Mouse (Mus musculus) sigmoid colon, adult 10 weeks (tissue): ENCODE measurements around the gene Clba1. TPM values are rescaled to one million over a fixed set of nuclear protein-coding genes. Genes with fewer than 3 reads are reported as not detected.

Source experiments
- polyA plus RNA-seq: library from polyadenylated mRNA; stranded (reverse); fragments of 350-450 nt; fragmentation: Illumina TruSeq; extraction: RNeasy Lipid Tissue Mini Kit (QIAGEN cat#74804); gene quantifications from one replicate; pipeline ENCODE4 v1.2.3, GENCODE M21; 2014; ENCODE audit warnings: low read depth, low replicate concordance

Gene Clba1
- 0.28 TPM for polyA plus RNA-seq

DNA sequence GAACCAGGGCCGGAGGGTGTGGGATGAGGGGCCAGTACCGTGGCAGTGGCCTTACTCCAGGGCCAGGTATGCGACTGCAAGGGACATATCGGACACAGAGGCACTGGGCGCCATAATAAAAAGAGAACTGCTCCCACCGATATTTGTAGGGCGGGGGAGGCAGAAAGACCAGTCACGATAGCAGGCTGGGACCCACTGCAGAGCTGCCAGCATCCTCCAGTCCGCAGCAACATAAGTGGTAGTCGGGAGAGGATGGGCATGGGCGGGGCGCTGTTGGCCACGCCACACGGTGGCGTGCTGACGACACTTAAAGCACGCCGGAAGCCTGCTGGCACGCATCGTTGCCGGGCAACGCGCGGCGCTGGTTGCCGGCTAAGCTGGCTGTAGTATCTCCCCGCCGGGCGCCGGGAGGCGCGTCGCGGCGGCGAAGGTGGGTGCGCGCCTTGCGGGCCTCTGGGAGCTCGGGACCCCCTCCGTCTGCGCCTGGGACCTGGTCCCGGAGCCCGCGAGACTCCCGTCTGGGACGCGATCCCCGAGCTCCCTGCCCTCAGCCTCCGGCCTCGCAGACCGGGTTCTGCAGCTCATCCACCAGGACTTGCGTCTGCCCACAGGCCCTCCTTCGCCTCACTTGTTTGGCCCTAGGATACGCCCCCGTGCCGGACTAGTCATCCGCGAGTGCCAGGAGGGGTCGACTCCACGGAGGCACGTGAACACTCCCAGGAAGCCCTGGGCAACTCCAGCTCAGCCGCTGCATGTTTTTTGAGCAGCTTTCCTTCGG, at the start of gene Clba1:
Gene Clba1, plus strand, starts transcription at position 351 of the 778 bp plus-strand sequence.

DNA sequence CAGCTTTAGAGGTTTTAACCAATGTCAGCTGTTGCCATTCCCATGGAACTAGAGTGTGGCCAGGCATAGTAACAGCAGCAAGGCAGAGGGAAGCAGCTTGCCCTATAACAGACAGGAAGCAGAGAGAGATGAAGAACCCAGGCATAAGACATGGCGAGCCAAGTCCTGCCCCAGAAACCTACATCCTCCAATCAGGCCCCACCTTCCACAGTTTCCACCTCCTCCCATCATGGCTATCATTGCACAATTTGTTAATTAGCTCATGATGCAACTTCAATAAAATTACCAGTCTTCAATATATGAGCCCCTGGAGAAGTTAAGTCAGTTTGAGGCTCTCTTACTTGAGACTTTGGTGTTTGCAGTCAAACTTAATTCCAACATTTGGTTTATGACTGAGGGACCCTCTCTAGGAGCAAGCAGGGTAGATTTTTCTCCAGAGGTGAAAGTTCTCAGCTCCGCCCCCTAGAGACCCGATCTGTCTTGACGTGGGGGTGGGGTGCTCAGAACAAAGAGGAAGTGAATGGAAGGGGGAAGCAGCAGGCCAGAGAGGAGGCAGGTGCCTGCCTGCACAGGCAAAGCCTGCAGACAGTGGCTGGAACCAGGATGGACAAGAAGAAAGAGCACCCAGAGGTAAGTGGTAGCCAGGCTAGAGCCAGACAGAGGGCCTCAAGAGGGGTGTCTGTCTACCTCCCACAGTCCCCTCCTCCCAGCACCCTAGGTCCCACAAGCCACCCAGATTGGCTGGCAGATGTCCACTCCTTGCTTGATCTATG, 48.4 kb upstream of the Clba1 start, which contains the start of gene Pld4:
Gene Pld4, plus strand, starts transcription at position 502 of the 773 bp plus-strand sequence.

DNA sequence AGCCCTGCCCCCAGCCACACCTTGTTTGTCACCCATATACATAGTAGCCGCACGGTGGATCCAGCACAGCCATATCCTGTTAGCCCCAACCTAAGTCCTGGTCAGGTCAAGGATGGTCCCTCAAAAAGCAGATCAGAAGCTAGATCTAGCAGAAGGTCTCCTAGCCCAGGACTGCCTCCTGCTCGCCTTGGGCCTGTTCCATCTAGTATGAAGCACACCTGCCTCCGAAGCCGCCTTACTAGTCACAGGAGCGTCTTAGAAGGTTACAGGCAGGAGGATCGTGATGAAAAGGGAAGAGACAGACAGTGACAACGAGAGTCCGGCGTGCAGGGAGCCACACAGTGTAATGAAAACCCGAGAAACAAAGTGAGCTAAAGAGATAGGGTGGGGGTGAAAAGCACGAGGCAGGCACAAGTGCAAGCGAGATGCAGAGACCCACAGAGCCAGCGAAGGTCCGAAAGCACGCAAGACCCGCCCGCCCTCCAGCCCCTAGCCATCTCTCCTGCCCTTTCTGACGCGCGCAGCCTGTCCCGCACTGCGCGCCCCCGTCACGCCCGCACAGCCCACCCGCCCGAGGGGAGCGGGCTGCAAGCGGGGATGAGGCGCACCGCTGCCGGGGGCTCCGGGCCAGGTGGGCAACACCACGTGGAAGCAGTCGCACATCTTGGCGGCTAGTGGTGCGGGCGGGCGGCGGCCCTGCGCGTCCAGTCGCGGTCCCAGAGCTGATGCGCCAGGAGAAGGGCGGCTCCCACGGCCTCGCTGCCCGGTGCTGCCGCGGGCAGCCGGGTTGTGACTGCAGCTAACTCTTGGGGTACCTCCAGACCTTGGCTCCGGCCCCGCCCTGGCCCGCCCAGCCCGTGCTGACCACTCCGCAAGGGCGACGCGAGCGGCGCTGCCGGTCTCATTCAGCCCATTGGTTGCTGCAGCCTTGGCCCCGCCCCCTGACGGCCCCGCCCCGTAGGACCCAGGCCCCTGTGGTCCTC, 6.6 kb upstream of the Clba1 start, which contains the start of gene Ahnak2:
Gene Ahnak2, minus strand, starts transcription at position 794 of the 983 bp plus-strand sequence.

DNA sequence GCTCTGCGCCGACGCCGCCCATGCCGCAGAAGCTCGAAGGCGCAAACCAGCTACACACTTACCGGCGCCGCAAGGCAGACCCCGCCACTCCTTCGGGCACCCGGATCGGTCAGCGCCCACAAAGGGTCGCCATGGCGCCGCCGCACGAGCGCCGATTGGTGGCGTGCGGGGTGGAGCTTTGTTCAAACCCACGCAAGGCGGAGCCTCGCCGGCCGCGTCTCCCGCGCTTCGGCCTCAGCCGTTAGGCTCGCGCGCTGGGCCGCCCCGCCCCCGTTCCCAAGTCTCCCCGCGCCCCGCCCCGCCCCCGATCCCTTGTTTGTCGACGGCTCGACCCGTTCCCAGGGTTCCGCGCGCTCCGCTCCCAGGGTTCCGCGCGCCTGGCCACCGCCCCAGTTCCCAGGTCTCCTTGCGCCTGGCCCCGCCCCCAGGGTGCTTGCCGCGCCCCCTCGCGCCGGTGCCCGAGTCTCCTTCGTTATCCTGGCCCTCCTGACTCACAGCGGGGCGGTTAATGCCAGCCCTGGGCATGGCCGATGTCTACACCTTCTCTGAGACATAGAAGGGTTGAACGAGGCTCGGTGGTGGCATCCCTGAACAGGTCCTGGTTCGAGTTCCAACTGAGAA, 20.6 kb downstream of the Clba1 start, which contains the start of gene Cdca4:
Gene Cdca4, minus strand, starts transcription at position 180 of the 621 bp plus-strand sequence.

Other genes starting within 250 kb of the Clba1 start
- 2.2 TPM for gene Inf2, start 220.2 kb upstream of the Clba1 start, polyA plus RNA-seq
- gene Adssl1, start 188.9 kb upstream of the Clba1 start, polyA plus RNA-seq = 0.41 TPM
- gene Siva1, start 164.3 kb upstream of the Clba1 start, polyA plus RNA-seq = 1.9 TPM
- 7.6 TPM for gene Akt1, start 134.1 kb upstream of the Clba1 start, polyA plus RNA-seq
- 0.91 TPM for gene Zbtb42, start 130.1 kb upstream of the Clba1 start, polyA plus RNA-seq
- 23.2 TPM for gene Cep170b, start 88.5 kb upstream of the Clba1 start, polyA plus RNA-seq
- 0.60 TPM for gene Pld4, start 48.3 kb upstream of the Clba1 start, polyA plus RNA-seq
- 13.3 TPM for gene Ahnak2, start 6.3 kb upstream of the Clba1 start, polyA plus RNA-seq
- gene Cdca4, start 20.5 kb downstream of the Clba1 start, polyA plus RNA-seq = 8.8 TPM
- gene Gpr132, start 59.3 kb downstream of the Clba1 start, polyA plus RNA-seq = 0.66 TPM
- 0.09 TPM for gene Jag2, start 120.8 kb downstream of the Clba1 start, polyA plus RNA-seq
- not detected for gene Nudt14, start 133.2 kb downstream of the Clba1 start, polyA plus RNA-seq
- 1.6 TPM for gene Btbd6, start 167.5 kb downstream of the Clba1 start, polyA plus RNA-seq
- 20.3 TPM for gene Brf1, start 191.8 kb downstream of the Clba1 start, polyA plus RNA-seq
- 6.5 TPM for gene Pacs2, start 205.6 kb downstream of the Clba1 start, polyA plus RNA-seq